Mouse (Mus musculus): ENCODE measurements around the gene Asgr2. TPM values are rescaled to one million over a fixed set of nuclear protein-coding genes. Genes with fewer than 3 reads are reported as not detected.

Gene Asgr2
- total and polyA plus RNA-seq, 3 experiments: 0.17 to 0.39 TPM; not detected in 1

DNA sequence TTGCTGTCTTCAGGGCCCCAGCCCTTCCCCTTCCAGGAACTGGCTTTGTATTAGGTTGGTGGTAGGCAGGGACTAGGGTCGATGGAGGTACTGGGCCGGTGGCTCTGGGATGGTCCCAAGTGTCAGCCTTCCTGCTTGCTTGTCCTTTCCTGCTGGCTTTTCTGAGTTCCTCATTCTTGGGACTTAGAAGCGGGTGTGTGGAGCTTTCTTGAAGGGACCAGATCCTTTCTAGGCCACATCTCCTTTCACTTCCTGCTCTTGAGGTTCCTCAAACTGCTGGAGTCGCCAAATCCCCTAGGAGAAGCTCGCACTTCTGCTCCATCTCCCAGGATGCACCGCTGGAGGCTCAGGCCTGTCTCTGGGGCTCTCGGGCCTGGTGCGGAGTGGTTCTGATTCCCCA, 7.9 kb upstream of the Asgr2 start:
- DNase-seq (ENCODE audit: extremely low read depth): peak; percentile 60
- Histone ChIP-seq H3K27ac (ENCODE audit: insufficient read depth, low read depth) (no peak overlapping the region), H3K36me3 (replicated peaks in 1 of 2; ENCODE audit: control insufficient read depth in 1 of 2, insufficient read depth in 1 of 2, low read length in 1 of 2) (no peaks in the 10 kb centered on the region), H3K9ac (ENCODE audit: insufficient read depth, low read depth) (no peak overlapping the region; the same call in 1 of the 2 replicates), H3K79me2 (replicated peaks; ENCODE audit: control insufficient read depth, extremely low read depth, insufficient read depth, poor library complexity, severe bottlenecking) (no peaks in the 10 kb centered on the region), H3K4me1 (ENCODE audit: control insufficient read depth in 1 of 2, insufficient read depth in 2 of 2) (peaks cover 12 to 31% of the 10 kb centered on the region in 2 experiments), H3K4me3 (replicated peaks in 1 of 3; ENCODE audit: low read depth in 2 of 3, low read length in 2 of 3, poor library complexity in 1 of 3) (peak overlapping the region in 1 of 3 experiments; percentile 4), H3K9me3 (replicated peaks; ENCODE audit: low read length) (peaks cover 19% of the 10 kb centered on the region), H3K4me2 (ENCODE audit: insufficient read depth, low read depth, poor library complexity, severe bottlenecking) (peak overlapping the region; percentile 22), H3K27me3 (replicated peaks) (peaks cover 1% of the 10 kb centered on the region)
- dilution Hi-C loops (cut with MboI; ENCODE audit: extremely low pct_ligation_motif_present, extremely low pct_unique_long_range_greater_than_20kb, low sequenced_read_pairs): no loop called here
- in situ Hi-C loops (cut with MboI; ENCODE audit: low pct_ligation_motif_present, low pct_unique_long_range_greater_than_20kb, low sequenced_read_pairs): no loop called here
- TF ChIP-seq PAX5 (IDR thresholded peaks at IDR 0.05; ENCODE audit: low read length) (no peak), UBTF (IDR thresholded peaks at IDR 0.05; ENCODE audit: low read depth, low read length) (no peak), MAFK (IDR thresholded peaks at IDR 0.05; ENCODE audit: insufficient replicate concordance, low read length) (no peak), MEF2A (IDR thresholded peaks at IDR 0.05; ENCODE audit: borderline replicate concordance, low read depth, low read length) (no peak), JUND (conservative IDR thresholded peaks at IDR 0.05; ENCODE audit: low read depth, low read length) (no peak), ELF1 (IDR thresholded peaks at IDR 0.05; ENCODE audit: low read depth, low read length) (peak; percentile 47; the same call in 1 of the 2 replicates), ZNF384 (IDR thresholded peaks at IDR 0.05; ENCODE audit: low read depth, low read length) (no peak), ZC3H11A (IDR thresholded peaks at IDR 0.05; ENCODE audit: low read depth, low read length) (no peak), NELFE (IDR thresholded peaks at IDR 0.05; ENCODE audit: low read depth, low read length) (no peak), TCF12 (IDR thresholded peaks at IDR 0.05; ENCODE audit: low read depth, low read length) (0 out of 2 replicates have a peak, but pooled peaks have one; percentile 14), POLR2A (IDR thresholded peaks at IDR 0.05; ENCODE audit: low read depth, low read length) (peak; percentile 17; the same call in 1 of the 2 replicates), MYC (IDR thresholded peaks at IDR 0.05; ENCODE audit: low read depth, low read length) (no peak), ZMIZ1 (IDR thresholded peaks at IDR 0.05; ENCODE audit: low read depth, low read length) (no peak), MAZ (IDR thresholded peaks at IDR 0.05; ENCODE audit: low read depth, low read length) (no peak), ZKSCAN1 (IDR thresholded peaks at IDR 0.05; ENCODE audit: borderline replicate concordance, low read depth, low read length) (no peak), GABPA (IDR thresholded peaks at IDR 0.05; ENCODE audit: insufficient replicate concordance, low read depth, low read length) (no peak), USF1 (IDR thresholded peaks at IDR 0.05; ENCODE audit: low read depth, low read length) (no peak), RAD21 (IDR thresholded peaks at IDR 0.05; ENCODE audit: low read depth, low read length) (no peak), JUN (IDR thresholded peaks at IDR 0.05; ENCODE audit: insufficient read depth, low read depth, low read length) (no peak), TBP (conservative IDR thresholded peaks at IDR 0.05; ENCODE audit: low read depth, low read length) (no peak), USF2 (conservative IDR thresholded peaks at IDR 0.05; ENCODE audit: low read depth, low read length) (no peak), POLR2AphosphoS2 (IDR thresholded peaks at IDR 0.05; ENCODE audit: low read depth, low read length) (no peak), KAT2A (IDR thresholded peaks at IDR 0.05; ENCODE audit: insufficient replicate concordance, low read length) (no peak), BHLHE40 (IDR thresholded peaks at IDR 0.05; ENCODE audit: low read depth, low read length) (no peak), E2F4 (IDR thresholded peaks at IDR 0.05; ENCODE audit: insufficient replicate concordance, low read depth, low read length) (no peak), SMC3 (IDR thresholded peaks at IDR 0.05; ENCODE audit: low read depth, low read length) (no peak), MXI1 (IDR thresholded peaks at IDR 0.05; ENCODE audit: low read depth, low read length) (no peak), RCOR1 (conservative IDR thresholded peaks at IDR 0.05; ENCODE audit: low read depth, low read length) (no peak), CTCF (conservative IDR thresholded peaks at IDR 0.05 in 1 of 2, IDR thresholded peaks at IDR 0.05 in 1 of 2; ENCODE audit: low read depth in 2 of 2, low read length in 2 of 2) (no peak), IRF4 (IDR thresholded peaks at IDR 0.05; ENCODE audit: low read depth, low read length) (peak; percentile 35), EP300 (IDR thresholded peaks at IDR 0.05; ENCODE audit: low read length) (peak; percentile 70), HCFC1 (IDR thresholded peaks at IDR 0.05; ENCODE audit: low read depth, low read length) (no peak), CHD2 (IDR thresholded peaks at IDR 0.05; ENCODE audit: low read length) (no peak; the same call in 1 of the 2 replicates), ETS1 (conservative IDR thresholded peaks at IDR 0.05; ENCODE audit: low read depth, low read length) (no peak), SIN3A (IDR thresholded peaks at IDR 0.05; ENCODE audit: low read length) (no peak), CHD1 (IDR thresholded peaks at IDR 0.05; ENCODE audit: low read depth, low read length) (no peak), MAX (IDR thresholded peaks at IDR 0.05; ENCODE audit: low read length) (no peak), NRF1 (IDR thresholded peaks at IDR 0.05; ENCODE audit: low read depth, low read length) (no peak)

Data from CH12.LX (cell line).